Mouse (Mus musculus): ENCODE data around the gene Dctn1. TPM values are rescaled to one million over a fixed set of nuclear protein-coding genes. Genes with fewer than 3 reads are reported as not detected.

The Dctn1 gene
- polyA plus RNA-seq, 2 experiments, result 21.1 to 22.5 TPM

GRCm38 (mm10) chr6:83175996-83176395, 10.3 kb downstream of the Dctn1 start:
- 81% methylated on average over 8 of the region's 8 CpGs for WGBS (ENCODE audit: insufficient replicate concordance)
- DNase-seq (ENCODE audit: low read depth in 3 of 3, low spot score in 3 of 3) (no peak), ATAC-seq (ENCODE audit: insufficient read depth) (no peak)
- no peak overlapping the region for H3K27ac ChIP-seq
- no peaks in the 10 kb centered on the region for H3K36me3 ChIP-seq (replicated peaks; ENCODE audit: control insufficient read depth, insufficient read depth, low read depth)
- no peak overlapping the region for H3K4me3 ChIP-seq (ENCODE audit: insufficient read depth in 1 of 2, low read depth in 2 of 2, low read length in 2 of 2)
- no peaks in the 10 kb centered on the region for H3K27me3 ChIP-seq (ENCODE audit: control insufficient read depth, insufficient read depth, low read length)
- TF ChIP-seq CTCF (IDR thresholded peaks at IDR 0.05; ENCODE audit: low read depth) (no peak), EP300 (IDR thresholded peaks at IDR 0.05; ENCODE audit: low read depth) (no peak)
- no peaks in the 10 kb centered on the region for H3K4me1 ChIP-seq (replicated peaks; ENCODE audit: control insufficient read depth in 2 of 2, insufficient read depth in 2 of 2, low read length in 1 of 2)
- no peak overlapping the region for H3K4me2 ChIP-seq (ENCODE audit: low read depth)
- H3K9ac ChIP-seq (replicated peaks), result no peak overlapping the region
- no peaks in the 10 kb centered on the region for H3K9me3 ChIP-seq (ENCODE audit: control insufficient read depth, low read length)

- Histone ChIP-seq H3K4me3 (ENCODE audit: insufficient read depth in 1 of 2, low read depth in 2 of 2, low read length in 2 of 2) (no peak overlapping the region), H3K27ac (no peak overlapping the region), H3K36me3 (replicated peaks; ENCODE audit: control insufficient read depth, insufficient read depth, low read depth) (no peaks in the 10 kb centered on the region; the same call in 1 of the 2 replicates), H3K4me2 (ENCODE audit: low read depth) (no peak overlapping the region; the same call in 1 of the 2 replicates), H3K9me3 (ENCODE audit: control insufficient read depth, low read length) (no peaks in the 10 kb centered on the region), H3K9ac (replicated peaks) (no peak overlapping the region), H3K27me3 (ENCODE audit: control insufficient read depth, insufficient read depth, low read length) (no peaks in the 10 kb centered on the region), H3K4me1 (replicated peaks; ENCODE audit: control insufficient read depth in 2 of 2, insufficient read depth in 2 of 2, low read length in 1 of 2) (no peaks in the 10 kb centered on the region)
- TF ChIP-seq CTCF (IDR thresholded peaks at IDR 0.05; ENCODE audit: low read depth) (no peak), EP300 (IDR thresholded peaks at IDR 0.05; ENCODE audit: low read depth) (no peak)
- DNase-seq (ENCODE audit: low read depth in 3 of 3, low spot score in 3 of 3) (no peak), ATAC-seq (ENCODE audit: insufficient read depth) (no peak)
- 64% methylated on average over 12 of the region's 12 CpGs for WGBS (ENCODE audit: insufficient replicate concordance)
Measured at GRCm38 (mm10) chr6:83179390-83180117, 13.8 kb downstream of the Dctn1 start.

- H3K27me3 ChIP-seq (ENCODE audit: control insufficient read depth, insufficient read depth, low read length), result no peaks in the 10 kb centered on the region
- H3K27ac ChIP-seq, result no peak overlapping the region
- no peak overlapping the region for H3K9ac ChIP-seq (replicated peaks)
- H3K4me1 ChIP-seq (replicated peaks; ENCODE audit: control insufficient read depth in 2 of 2, insufficient read depth in 2 of 2, low read length in 1 of 2), result no peaks in the 10 kb centered on the region
- no peak overlapping the region for H3K4me3 ChIP-seq (ENCODE audit: insufficient read depth in 1 of 2, low read depth in 2 of 2, low read length in 2 of 2)
- TF ChIP-seq EP300 (IDR thresholded peaks at IDR 0.05; ENCODE audit: low read depth), result no peak
- no peak for TF ChIP-seq CTCF (IDR thresholded peaks at IDR 0.05; ENCODE audit: low read depth)
- DNase-seq (ENCODE audit: low read depth in 3 of 3, low spot score in 3 of 3) (no peak), ATAC-seq (ENCODE audit: insufficient read depth) (no peak)
- 59% methylated on average over 6 of the region's 6 CpGs for WGBS (ENCODE audit: insufficient replicate concordance)
- H3K4me2 ChIP-seq (ENCODE audit: low read depth), result no peak overlapping the region
- H3K9me3 ChIP-seq (ENCODE audit: control insufficient read depth, low read length), result no peaks in the 10 kb centered on the region
- H3K36me3 ChIP-seq (replicated peaks; ENCODE audit: control insufficient read depth, insufficient read depth, low read depth), result no peaks in the 10 kb centered on the region; the same call in 1 of the 2 replicates
Measured at GRCm38 (mm10) chr6:83180605-83181004, 14.9 kb downstream of the Dctn1 start.

GRCm38 (mm10) chr6:83184858-83185435, 19.2 kb downstream of the Dctn1 start:
- H3K4me2 ChIP-seq (ENCODE audit: low read depth), result no peak overlapping the region
- ATAC-seq (ENCODE audit: insufficient read depth), result no peak
- no peaks in the 10 kb centered on the region for H3K4me1 ChIP-seq (replicated peaks; ENCODE audit: control insufficient read depth in 2 of 2, insufficient read depth in 2 of 2, low read length in 1 of 2)
- no peaks in the 10 kb centered on the region for H3K9me3 ChIP-seq (ENCODE audit: control insufficient read depth, low read length)
- peak; percentile 67 for TF ChIP-seq CTCF (IDR thresholded peaks at IDR 0.05; ENCODE audit: low read depth)
- no peak for TF ChIP-seq EP300 (IDR thresholded peaks at IDR 0.05; ENCODE audit: low read depth)
- no peak overlapping the region for H3K9ac ChIP-seq (replicated peaks)
- no peaks in the 10 kb centered on the region for H3K27me3 ChIP-seq (ENCODE audit: control insufficient read depth, insufficient read depth, low read length)
- no peak overlapping the region for H3K27ac ChIP-seq
- H3K36me3 ChIP-seq (replicated peaks; ENCODE audit: control insufficient read depth, insufficient read depth, low read depth), result peaks cover 8% of the 10 kb centered on the region
- no peak for DNase-seq (ENCODE audit: low read depth in 3 of 3, low spot score in 3 of 3)
- WGBS (ENCODE audit: insufficient replicate concordance), result 72% methylated on average over 3 of the region's 3 CpGs
- no peak overlapping the region for H3K4me3 ChIP-seq (ENCODE audit: insufficient read depth in 1 of 2, low read depth in 2 of 2, low read length in 2 of 2)

All from liver, embryonic 14.5 days (tissue).